Mouse (Mus musculus): ENCODE measurements at regions not wholly inside any gene's neighbourhood (a gene's known extent, or its start where the extent isn't known, plus 50 kb on each side); places are given as distances from the start of the nearest gene placed in this dataset.

DNA sequence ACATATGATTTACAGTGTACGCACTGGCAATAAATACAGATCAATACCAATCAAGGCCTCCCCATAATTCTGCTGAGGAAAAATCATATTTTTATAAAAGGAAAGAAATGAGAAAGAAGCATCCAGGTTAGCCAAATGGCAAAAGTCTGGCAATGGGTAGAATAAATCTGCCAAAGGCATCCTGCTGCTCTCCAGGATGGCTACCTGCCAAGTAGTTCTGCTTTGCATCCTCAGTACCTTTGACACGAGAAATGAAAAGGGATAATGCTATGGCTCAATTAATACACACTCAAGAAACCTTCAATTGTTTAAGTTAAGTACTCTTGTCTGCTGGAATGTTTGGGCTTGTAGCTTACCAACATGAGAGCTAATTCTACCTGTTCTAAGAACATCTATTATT lies 451.2 kb upstream of the Marcks start:
- peak; percentile 53 for DNase-seq (ENCODE audit: low read depth)
- TF ChIP-seq POLR2A (IDR thresholded peaks at IDR 0.05; ENCODE audit: borderline replicate concordance, extremely low read depth, insufficient read depth, insufficient read length, poor library complexity, severe bottlenecking) (no peak), CTCF (IDR thresholded peaks at IDR 0.05; ENCODE audit: borderline replicate concordance, extremely low read depth, insufficient read depth, insufficient read length) (no peak)

DNA sequence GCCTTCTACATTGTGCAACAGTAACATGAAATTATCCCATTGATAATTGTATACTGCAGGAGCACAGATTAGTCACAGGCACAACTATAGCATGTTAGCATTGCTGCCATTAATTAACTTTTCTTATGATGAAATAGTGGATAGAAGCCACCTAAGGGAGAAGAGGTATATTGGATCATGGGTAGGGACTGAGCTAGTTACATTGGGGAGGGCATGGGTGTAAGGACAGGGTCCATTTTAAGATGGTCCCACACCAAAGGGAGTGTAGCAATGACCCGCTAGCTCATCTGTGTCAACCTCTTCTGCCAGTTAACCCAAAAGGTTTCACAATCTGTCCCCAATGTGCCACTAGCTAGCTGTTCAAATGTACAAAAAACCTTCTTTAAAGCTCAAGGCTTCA lies 450.3 kb upstream of the Marcks start:
- TF ChIP-seq POLR2A (IDR thresholded peaks at IDR 0.05; ENCODE audit: borderline replicate concordance, extremely low read depth, insufficient read depth, insufficient read length, poor library complexity, severe bottlenecking) (no peak), CTCF (IDR thresholded peaks at IDR 0.05; ENCODE audit: borderline replicate concordance, extremely low read depth, insufficient read depth, insufficient read length) (no peak)
- no peak for DNase-seq (ENCODE audit: low read depth)

DNA sequence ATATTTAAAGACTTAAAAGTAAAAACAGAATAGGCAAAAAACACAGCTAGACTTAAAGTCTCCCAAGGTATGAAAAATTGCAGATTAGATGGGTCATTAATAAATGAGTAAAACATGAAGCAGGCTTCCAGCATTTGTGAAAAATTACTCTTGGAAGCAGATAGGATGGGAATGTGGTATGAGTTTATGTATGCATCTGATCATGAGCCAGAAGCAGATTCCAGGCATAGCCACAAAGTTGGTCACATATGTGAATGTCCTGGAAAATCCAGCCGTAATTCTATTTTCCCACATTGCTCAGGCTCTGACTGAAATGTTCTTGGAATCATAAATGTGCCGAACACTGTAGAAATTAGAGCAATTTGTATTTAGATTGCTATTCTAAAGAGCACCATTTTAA lies 432.5 kb upstream of the Marcks start:
- no peak for TF ChIP-seq CTCF (IDR thresholded peaks at IDR 0.05; ENCODE audit: borderline replicate concordance, extremely low read depth, insufficient read depth, insufficient read length)
- TF ChIP-seq POLR2A (IDR thresholded peaks at IDR 0.05; ENCODE audit: borderline replicate concordance, extremely low read depth, insufficient read depth, insufficient read length, poor library complexity, severe bottlenecking): no peak
- DNase-seq (ENCODE audit: low read depth): no peak

DNA sequence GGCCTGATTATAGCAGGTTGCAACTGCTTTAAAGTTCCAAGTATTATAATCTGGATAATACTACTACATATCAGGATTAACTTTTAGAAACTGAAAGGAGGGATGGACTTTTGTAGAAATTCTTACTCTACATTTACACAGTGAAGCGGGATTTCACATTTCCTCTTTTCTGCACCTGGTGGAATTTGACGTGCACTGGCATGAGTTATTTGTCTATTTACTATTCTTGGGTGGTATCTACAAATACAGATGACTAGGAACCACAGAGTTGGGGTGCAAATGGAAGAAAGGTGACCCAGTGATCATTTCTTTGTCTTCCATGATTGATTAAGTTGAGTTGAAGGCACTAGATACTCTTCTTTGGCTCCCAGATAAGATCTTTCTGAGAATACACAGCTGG lies 423.0 kb upstream of the Marcks start:
- TF ChIP-seq POLR2A (IDR thresholded peaks at IDR 0.05; ENCODE audit: borderline replicate concordance, extremely low read depth, insufficient read depth, insufficient read length, poor library complexity, severe bottlenecking) (no peak), CTCF (IDR thresholded peaks at IDR 0.05; ENCODE audit: borderline replicate concordance, extremely low read depth, insufficient read depth, insufficient read length) (no peak)
- no peak for DNase-seq (ENCODE audit: low read depth)

DNA sequence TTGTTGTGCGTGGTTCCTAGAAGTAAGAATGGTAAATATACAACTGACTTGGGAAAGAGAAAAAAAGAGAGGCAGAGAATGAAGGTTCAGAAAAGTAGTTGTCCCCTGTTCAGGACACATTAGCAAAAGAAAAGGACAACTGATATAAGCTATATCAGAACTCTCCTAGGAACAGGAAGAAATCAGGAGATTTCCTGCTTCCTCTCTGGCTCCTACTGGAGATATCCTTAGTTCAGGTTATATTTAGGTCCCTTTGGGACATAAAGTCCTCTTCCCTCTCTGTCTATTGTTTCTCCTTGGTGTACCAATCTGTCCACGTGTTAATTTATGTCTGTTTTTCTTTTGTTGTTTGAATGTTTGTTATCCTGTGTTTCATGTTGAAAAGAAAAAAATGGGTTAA lies 410.7 kb upstream of the Marcks start:
- DNase-seq (ENCODE audit: low read depth): no peak
- TF ChIP-seq CTCF (IDR thresholded peaks at IDR 0.05; ENCODE audit: borderline replicate concordance, extremely low read depth, insufficient read depth, insufficient read length) (no peak), POLR2A (IDR thresholded peaks at IDR 0.05; ENCODE audit: borderline replicate concordance, extremely low read depth, insufficient read depth, insufficient read length, poor library complexity, severe bottlenecking) (no peak)

DNA sequence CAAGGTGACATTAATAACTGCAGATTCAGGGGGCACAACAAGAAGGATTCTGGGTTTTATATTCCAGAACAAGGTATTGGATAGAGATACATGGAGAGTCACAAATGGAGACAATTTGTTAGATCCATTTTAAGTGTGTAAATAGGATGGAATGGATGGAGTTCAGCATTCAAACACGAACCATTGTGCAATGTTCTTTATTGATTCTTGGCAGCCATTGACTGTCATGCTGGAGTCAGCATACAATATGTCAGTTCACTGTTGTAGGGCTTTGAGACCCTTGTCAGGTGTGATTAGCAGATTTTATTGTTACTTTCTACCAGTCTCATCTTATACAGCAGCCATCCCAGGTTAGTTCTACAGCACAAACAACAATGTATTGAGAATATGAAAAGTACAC lies 402.0 kb upstream of the Marcks start:
- no peak for DNase-seq (ENCODE audit: low read depth)
- no peak for TF ChIP-seq POLR2A (IDR thresholded peaks at IDR 0.05; ENCODE audit: borderline replicate concordance, extremely low read depth, insufficient read depth, insufficient read length, poor library complexity, severe bottlenecking)

DNA sequence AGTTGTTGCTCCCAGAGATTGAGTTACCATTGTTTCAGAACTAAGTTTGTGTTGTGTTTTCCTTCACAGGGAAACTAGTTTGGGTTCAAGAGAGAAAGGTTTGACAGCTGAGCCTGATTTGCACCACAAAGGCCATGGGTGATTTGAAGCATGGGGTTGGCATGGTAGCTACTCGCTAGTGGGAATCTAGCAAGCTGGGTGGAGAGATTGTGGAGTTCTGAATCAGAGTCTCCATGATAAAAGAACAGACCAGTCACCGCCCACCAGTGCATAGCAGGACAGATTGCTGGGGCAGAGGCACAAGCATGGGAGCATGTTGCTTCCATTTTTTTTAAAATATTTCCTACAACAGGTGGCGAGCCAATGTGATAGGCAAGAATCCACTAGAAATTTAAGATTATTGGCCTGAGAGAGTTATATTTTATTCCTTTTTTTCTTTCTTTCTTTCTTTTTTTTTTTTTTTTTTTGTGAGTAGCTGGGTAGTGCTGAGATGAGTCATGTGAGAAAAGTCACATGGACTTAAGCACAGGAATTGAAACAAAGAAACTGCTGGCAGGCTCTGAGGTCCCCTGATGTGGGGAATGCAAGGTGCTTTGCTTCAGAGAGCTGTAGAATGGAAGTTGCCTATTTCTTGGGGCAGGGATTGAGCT lies 367.4 kb upstream of the Marcks start:
- DNase-seq (ENCODE audit: low read depth): peak; percentile 49
- TF ChIP-seq CTCF (IDR thresholded peaks at IDR 0.05; ENCODE audit: borderline replicate concordance, extremely low read depth, insufficient read depth, insufficient read length) (no peak), POLR2A (IDR thresholded peaks at IDR 0.05; ENCODE audit: borderline replicate concordance, extremely low read depth, insufficient read depth, insufficient read length, poor library complexity, severe bottlenecking) (no peak)

DNA sequence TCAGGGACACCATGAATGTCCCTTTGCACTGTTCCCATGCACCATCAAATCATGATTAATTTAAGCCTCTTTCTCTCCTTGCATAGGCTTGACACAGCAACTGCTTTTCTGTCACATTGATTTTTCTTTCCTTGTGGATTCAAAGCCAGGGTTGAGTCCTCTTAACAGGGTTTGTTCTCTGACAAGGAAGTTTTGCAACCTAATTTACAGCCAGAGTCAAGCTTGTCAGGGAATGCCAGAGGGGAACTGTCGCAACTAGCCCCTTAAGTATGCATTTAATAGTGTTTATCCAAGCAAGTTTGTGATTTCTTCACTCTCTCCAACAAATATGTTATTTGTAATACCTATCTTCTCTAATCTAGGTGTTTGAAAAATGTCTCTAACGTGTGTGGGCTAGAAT lies 365.7 kb upstream of the Marcks start:
- no peak for TF ChIP-seq POLR2A (IDR thresholded peaks at IDR 0.05; ENCODE audit: borderline replicate concordance, extremely low read depth, insufficient read depth, insufficient read length, poor library complexity, severe bottlenecking)
- no peak for TF ChIP-seq CTCF (IDR thresholded peaks at IDR 0.05; ENCODE audit: borderline replicate concordance, extremely low read depth, insufficient read depth, insufficient read length)
- peak; percentile 28 for DNase-seq (ENCODE audit: low read depth)

DNA sequence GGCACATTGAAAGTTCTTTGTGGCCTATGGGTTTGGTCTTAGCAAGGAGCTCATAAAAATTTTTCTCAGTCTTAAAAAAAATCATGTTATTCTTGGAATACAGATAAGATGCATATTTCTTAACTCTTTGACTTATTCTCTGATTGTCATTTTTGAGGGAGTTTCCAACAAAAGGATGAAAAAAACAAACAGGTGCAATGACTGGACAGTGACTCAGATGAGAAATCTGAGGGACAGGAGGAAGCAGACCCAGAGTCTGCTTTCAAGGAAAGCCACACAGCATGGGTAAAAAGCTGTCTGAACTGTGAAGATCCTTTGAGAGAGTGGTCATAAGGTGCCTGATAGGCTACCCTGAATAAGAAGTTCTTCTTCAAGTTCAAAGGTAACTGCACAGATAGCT lies 363.8 kb upstream of the Marcks start:
- no peak for DNase-seq (ENCODE audit: low read depth)
- TF ChIP-seq POLR2A (IDR thresholded peaks at IDR 0.05; ENCODE audit: borderline replicate concordance, extremely low read depth, insufficient read depth, insufficient read length, poor library complexity, severe bottlenecking) (no peak), CTCF (IDR thresholded peaks at IDR 0.05; ENCODE audit: borderline replicate concordance, extremely low read depth, insufficient read depth, insufficient read length) (no peak)

DNA sequence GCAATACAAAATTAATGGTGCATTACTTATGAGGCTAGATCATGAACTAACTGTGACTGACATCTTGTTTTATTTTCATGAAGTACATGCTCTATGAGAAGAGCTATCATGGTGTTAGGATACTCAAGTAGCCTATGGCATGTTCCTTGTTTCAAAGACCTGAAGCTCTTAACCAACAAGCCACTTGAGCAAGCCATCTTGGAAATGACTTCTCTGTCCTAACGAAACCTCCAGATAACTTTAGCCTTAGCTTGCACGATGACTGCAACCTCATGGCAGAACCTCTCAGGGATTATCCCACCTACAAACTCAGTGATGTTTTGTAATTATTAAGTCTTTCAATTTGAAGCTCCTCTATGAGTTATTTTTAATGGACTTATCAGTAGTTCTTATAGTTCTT lies 362.3 kb upstream of the Marcks start:
- no peak for DNase-seq (ENCODE audit: low read depth)
- TF ChIP-seq CTCF (IDR thresholded peaks at IDR 0.05; ENCODE audit: borderline replicate concordance, extremely low read depth, insufficient read depth, insufficient read length): no peak
- TF ChIP-seq POLR2A (IDR thresholded peaks at IDR 0.05; ENCODE audit: borderline replicate concordance, extremely low read depth, insufficient read depth, insufficient read length, poor library complexity, severe bottlenecking): no peak

DNA sequence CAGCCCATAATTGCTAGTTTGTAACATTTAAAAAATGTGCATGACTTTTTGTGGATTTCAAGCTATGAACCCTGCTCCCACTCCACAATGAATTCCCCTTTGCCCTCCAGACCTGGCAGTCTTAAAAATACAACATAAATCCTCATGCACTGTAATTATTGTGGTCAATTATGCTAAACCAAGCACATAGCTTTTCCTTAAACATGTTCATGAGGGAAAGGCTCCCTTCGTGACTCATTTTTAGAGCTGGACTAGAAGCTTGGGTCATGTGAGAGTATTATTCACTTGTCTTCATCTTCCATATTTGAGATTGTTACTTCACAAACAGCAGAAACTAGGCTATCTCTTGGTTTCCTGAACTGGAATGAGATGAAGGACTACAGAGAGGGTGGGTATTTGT lies 356.7 kb upstream of the Marcks start:
- DNase-seq (ENCODE audit: low read depth): no peak
- TF ChIP-seq POLR2A (IDR thresholded peaks at IDR 0.05; ENCODE audit: borderline replicate concordance, extremely low read depth, insufficient read depth, insufficient read length, poor library complexity, severe bottlenecking) (no peak), CTCF (IDR thresholded peaks at IDR 0.05; ENCODE audit: borderline replicate concordance, extremely low read depth, insufficient read depth, insufficient read length) (no peak)

DNA sequence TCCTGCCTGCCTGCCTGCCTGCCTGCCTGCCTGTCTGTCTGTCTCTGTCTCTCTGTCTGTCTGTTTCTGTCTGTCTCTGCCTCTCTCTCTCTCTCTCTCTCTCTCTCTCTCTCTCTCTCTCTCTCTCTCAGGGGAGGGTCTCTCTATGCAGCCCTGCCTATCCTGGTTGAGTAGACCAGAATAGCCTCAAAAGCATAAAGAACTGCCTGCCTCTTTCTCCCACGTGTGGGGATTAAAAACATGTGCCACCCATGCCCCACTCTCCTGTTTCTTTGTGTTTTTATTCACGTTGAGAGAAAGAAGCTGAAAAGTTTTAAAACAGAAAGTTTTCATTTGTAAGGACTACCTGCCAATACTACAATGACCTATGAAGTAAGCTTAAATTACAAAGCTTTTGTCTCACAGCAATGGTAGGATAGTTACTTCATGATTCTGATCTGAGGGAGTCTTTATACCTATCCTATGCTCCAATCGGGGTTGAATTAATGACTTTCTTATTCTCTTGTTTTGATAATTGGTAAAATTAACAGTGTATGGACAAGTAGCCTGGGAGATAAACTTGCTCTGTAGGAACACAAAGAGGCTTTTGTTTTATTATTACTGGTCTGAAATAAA lies 355.9 kb upstream of the Marcks start:
- peak; percentile 55 for DNase-seq (ENCODE audit: low read depth)
- no peak for TF ChIP-seq CTCF (IDR thresholded peaks at IDR 0.05; ENCODE audit: borderline replicate concordance, extremely low read depth, insufficient read depth, insufficient read length)
- TF ChIP-seq POLR2A (IDR thresholded peaks at IDR 0.05; ENCODE audit: borderline replicate concordance, extremely low read depth, insufficient read depth, insufficient read length, poor library complexity, severe bottlenecking): no peak
